Mouse (Mus musculus) heart, postnatal 0 days (tissue): ENCODE data around the gene Tnfaip1.

Experiments
- CTCF ChIP-seq: IDR thresholded peaks from 2 replicates; pipeline ENCODE4 v1.5.1; 2016; ENCODE audit warnings: antibody characterized with exemption, control low read depth, low read depth
- EP300 ChIP-seq: IDR thresholded peaks from 2 replicates; pipeline ENCODE4 v1.6.1; 2016; ENCODE audit warnings: antibody characterized with exemption, low read depth

- no peak for TF ChIP-seq CTCF
- TF ChIP-seq EP300, result no peak
These were observed 34.6 kb downstream of the Tnfaip1 start for GRCm38 (mm10) chr11:78501529-78501928.
